Mouse (Mus musculus) liver, embryonic 12.5 days (tissue): ENCODE measurements around the gene Hoxd4. TPM values are rescaled to one million over a fixed set of nuclear protein-coding genes. Genes with fewer than 3 reads are reported as not detected.

Experiments used
- ATAC-seq: fragments of 200-750 bp; cut with Nextera tagmentation; 2 replicates; pipeline ENCODE4 v1.8.0; 2017; ENCODE audit warnings: moderate number of reproducible peaks, mild to moderate bottlenecking, moderate library complexity
- H3K27ac ChIP-seq: fragments of 300-500 bp; sonication (generic); 2 replicates; pipeline ENCODE4 v1.5.1; 2016; ENCODE audit warnings: mild to moderate bottlenecking
- H3K27me3 ChIP-seq: fragments of 300-500 bp; sonication (generic); replicated peaks from 2 replicates; pipeline ENCODE4 v1.6.1; 2016; ENCODE audit warnings: mild to moderate bottlenecking, moderate library complexity
- H3K36me3 ChIP-seq: fragments of 300-500 bp; sonication (generic); 2 replicates; pipeline ENCODE4 v1.6.1; 2016; ENCODE audit warnings: mild to moderate bottlenecking, moderate library complexity
- H3K4me1 ChIP-seq: fragments of 300-500 bp; sonication (generic); 2 replicates; pipeline ENCODE4 v1.6.1; 2016
- H3K4me2 ChIP-seq: fragments of 300-500 bp; sonication (generic); 2 replicates; pipeline ENCODE4 v1.6.1; 2016; ENCODE audit warnings: mild to moderate bottlenecking, moderate library complexity
- H3K4me3 ChIP-seq: fragments of 300-500 bp; sonication (generic); 2 replicates; pipeline ENCODE4 v1.5.1; 2016; ENCODE audit warnings: mild to moderate bottlenecking, moderate library complexity
- H3K9ac ChIP-seq: fragments of 300-500 bp; sonication (generic); 2 replicates; pipeline ENCODE4 v1.6.1; 2016; ENCODE audit warnings: mild to moderate bottlenecking, moderate library complexity
- H3K9me3 ChIP-seq: fragments of 300-500 bp; sonication (generic); replicated peaks from 2 replicates; pipeline ENCODE4 v1.6.1; 2016; ENCODE audit warnings: mild to moderate bottlenecking, moderate library complexity
- WGBS: fragments of 180-500 bp; shearing (Covaris S2); methylation state at CpG from one replicate; pipeline ENCODE4 v1.1.7; 2016; ENCODE audit not compliant: insufficient replicate concordance; 5-methylcytosine and 5-hydroxymethylcytosine counted together
- microRNA counts: library from miRNA; unstranded; fragments of <30 nt; microRNA quantifications from one replicate; lab custom pipeline; 2017
- microRNA-seq: library from miRNA; unstranded; fragments of <30 nt; microRNA quantifications from one replicate; pipeline ENCODE4, GENCODE M21; 2017
- polyA plus RNA-seq: library from polyadenylated mRNA; unstranded; fragments of >200 nt; fragmentation: Nextera tagmentation; extraction: Ambion mirVana; gene quantifications from 2 replicates; pipeline ENCODE4 v1.2.1, GENCODE M21; 2016

The Hoxd4 gene
- polyA plus RNA-seq, 1 experiment from 2014 or later, result not detected

DNA sequence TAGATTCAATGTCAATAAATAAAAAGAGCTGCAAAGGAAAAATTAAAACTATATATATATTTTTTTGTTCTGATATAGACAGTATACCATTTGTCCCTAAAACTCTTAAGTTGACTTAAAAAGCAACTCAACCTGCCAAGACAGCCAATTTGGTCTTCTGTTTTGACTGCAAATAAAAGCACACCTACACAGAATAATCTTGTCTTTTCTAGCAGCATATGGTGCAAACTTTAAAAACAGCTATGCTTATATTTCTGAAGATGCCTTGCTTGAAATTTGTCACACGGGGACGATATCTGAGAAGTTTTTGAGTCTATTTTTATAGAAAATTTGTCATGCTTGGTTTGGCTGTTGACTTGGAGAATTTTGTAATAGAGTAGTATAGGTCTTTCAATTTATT lies 62.6 kb downstream of the Hoxd4 start:
- Histone ChIP-seq H3K4me2 (no peak overlapping the region), H3K4me3 (no peak overlapping the region), H3K9me3 (no peaks in the 10 kb centered on the region), H3K4me1 (no peaks in the 10 kb centered on the region), H3K36me3 (no peaks in the 10 kb centered on the region), H3K9ac (no peak overlapping the region), H3K27ac (no peak overlapping the region), H3K27me3 (peaks cover 9% of the 10 kb centered on the region; the same call in 1 of the 2 replicates)
- ATAC-seq, result no peak
- WGBS, result 79% methylated on average over 2 of the region's 2 CpGs

DNA sequence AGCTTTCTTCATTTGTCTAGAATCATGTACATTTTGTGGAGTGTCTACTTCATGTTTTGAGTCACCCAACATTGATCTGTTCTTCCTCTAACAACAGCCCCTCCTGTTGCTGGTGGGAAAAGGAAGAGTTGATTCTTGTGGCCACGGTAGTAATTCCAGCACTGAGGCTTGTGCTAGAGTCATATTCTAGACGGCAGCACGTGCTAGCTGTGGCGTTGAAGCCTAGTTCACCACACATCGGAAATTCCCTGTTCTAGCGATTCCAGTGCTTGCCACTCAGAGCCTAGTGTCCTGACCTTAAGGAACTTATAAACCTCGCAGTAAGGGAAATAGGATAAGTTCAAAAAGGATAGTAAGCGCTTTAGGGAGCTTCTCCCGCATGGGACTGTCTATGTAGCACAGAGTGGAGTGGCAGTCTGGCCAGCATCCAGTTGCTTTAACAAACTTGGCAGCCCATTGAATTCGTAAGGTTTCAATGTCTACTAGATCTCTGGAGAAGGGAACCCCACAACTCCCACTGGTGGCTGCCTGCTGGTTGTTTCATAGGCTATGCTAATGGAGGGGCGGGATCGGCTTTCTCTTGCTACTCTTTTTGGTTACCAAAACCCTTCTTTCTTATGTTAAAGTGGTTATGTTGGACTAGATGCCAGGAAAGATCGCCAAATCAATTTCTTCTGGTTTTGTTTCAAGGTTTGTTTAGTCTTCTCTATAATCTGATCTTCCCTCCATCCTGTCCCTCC lies 66.0 kb downstream of the Hoxd4 start:
- 0 out of 2 replicates have a peak, but pooled peaks cover 6% of the 10 kb centered on the region for H3K27me3 ChIP-seq
- no peak for ATAC-seq
- H3K4me1 ChIP-seq, result no peaks in the 10 kb centered on the region
- H3K27ac ChIP-seq, result no peak overlapping the region
- no peaks in the 10 kb centered on the region for H3K9me3 ChIP-seq
- H3K9ac ChIP-seq, result no peak overlapping the region
- no peak overlapping the region for H3K4me3 ChIP-seq
- no peaks in the 10 kb centered on the region for H3K36me3 ChIP-seq
- no peak overlapping the region for H3K4me2 ChIP-seq
- 64% methylated on average over 13 of the region's 13 CpGs for WGBS

MicroRNAs within 50 kb of the gene (microRNA counts, 519-probe panel; counts per million panel counts)
- microRNA mmu-miR-10b (lab: Ali Mortazavi, UCI), result 582 counts per million, percentile 70 among the panel's probes with 10 or more counts

Small RNA genes within 50 kb of the gene (microRNA-seq; reads per million reads assigned to microRNA genes)
- gene Gm44463 (not detected), gene Mir10b (2,348 reads per million, percentile 81 among the genes with 10 or more reads in this experiment)

Other genes with a start within 250 kb of the Hoxd4 start
- 24.9 and 26.6 TPM in 2 replicates for gene Lnpk, start 132.5 kb upstream of the Hoxd4 start, polyA plus RNA-seq
- gene Evx2, start 52.4 kb upstream of the Hoxd4 start, polyA plus RNA-seq, result not detected in 2 replicates
- gene Hoxd13, start 43.6 kb upstream of the Hoxd4 start, polyA plus RNA-seq, result 0.10 TPM in 1 of 2 replicates, not detected in the other
- gene Hoxd12, start 36.9 kb upstream of the Hoxd4 start, polyA plus RNA-seq, result not detected in 2 replicates
- not detected in 2 replicates for gene Hoxd11, start 32.4 kb upstream of the Hoxd4 start, polyA plus RNA-seq
- gene Hoxd10, start 20.0 kb upstream of the Hoxd4 start, polyA plus RNA-seq, result not detected in 2 replicates
- 0.06 TPM in 1 of 2 replicates, not detected in the other for gene Hoxd9, start 14.2 kb upstream of the Hoxd4 start, polyA plus RNA-seq
- gene Hoxd8, start 7.3 kb upstream of the Hoxd4 start, polyA plus RNA-seq, result 0.11 and 0.14 TPM in 2 replicates
- 0.18 and 0.30 TPM in 2 replicates for gene Hoxd3, start within 50 bp of the Hoxd4 start, polyA plus RNA-seq
- gene Gm28230, start 14.8 kb downstream of the Hoxd4 start, polyA plus RNA-seq, result not detected in 2 replicates
- 0.07 TPM in 1 of 2 replicates, not detected in the other for gene Hoxd1, start 51.1 kb downstream of the Hoxd4 start, polyA plus RNA-seq
- gene Mtx2, start 113.9 kb downstream of the Hoxd4 start, polyA plus RNA-seq, result 79.6 and 81.5 TPM in 2 replicates